Mouse (Mus musculus) urinary bladder, postnatal 25 days (tissue): ENCODE measurements around the gene Psmg3.

Experiments
- DNase-seq: peaks from one replicate; pipeline ENCODE4 v3.0.0; 2022; ENCODE audit warnings: low spot score

Gene Psmg3

GRCm38 (mm10) chr5:139826357-139827055 is at the start of gene Psmg3, which contains the start of gene Gm26938:
Gene Psmg3 (minus strand): TSS chr5:139826885.
Gene Gm26938 (minus strand): TSS chr5:139826407.
- peak; percentile 90 for DNase-seq

DNA sequence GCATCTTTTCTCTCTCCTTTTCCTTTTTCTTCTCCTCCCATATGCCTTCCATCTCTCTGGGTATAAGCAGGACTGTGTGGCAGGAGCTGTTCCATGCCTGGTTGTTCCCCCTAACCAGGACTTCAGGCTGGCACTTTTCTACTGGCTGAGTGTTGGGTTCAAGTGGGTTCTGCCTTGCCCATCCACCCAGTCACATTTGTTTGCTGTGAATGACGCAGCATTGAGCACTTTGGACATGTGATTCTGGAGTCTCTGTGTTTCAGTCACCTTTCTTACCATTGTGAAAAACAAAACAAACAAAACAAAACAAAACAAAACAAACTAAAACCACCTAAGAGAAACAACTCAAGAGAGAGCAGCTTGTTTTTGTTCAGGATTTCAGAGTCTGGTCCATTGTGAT is 44.8 kb upstream of the Psmg3 start:
- DNase-seq = no peak

DNA sequence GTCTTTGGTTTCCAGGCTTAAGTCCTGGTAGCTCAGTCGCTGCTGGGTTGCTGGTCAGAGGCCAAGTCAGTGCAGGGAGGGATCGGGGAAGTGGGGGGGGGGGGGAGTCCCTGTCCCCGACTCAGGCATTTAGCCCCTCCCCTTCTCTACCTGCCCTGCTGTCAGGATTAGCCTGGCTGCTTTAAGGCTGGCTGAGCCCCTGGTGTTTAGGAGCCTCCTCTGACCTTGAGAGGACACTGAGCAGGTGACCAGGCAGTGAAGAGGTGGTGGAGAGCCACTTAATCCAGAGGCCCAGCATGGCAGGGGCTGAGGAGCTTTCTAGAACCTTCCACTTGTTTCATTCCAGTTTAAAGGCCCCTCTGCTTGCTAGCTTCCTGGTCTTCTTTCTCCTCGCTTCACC is 44.2 kb upstream of the Psmg3 start:
- DNase-seq = no peak

- peak; percentile 38 for DNase-seq
These were observed 36.1 kb upstream of the Psmg3 start for GRCm38 (mm10) chr5:139862759-139863158.

DNA sequence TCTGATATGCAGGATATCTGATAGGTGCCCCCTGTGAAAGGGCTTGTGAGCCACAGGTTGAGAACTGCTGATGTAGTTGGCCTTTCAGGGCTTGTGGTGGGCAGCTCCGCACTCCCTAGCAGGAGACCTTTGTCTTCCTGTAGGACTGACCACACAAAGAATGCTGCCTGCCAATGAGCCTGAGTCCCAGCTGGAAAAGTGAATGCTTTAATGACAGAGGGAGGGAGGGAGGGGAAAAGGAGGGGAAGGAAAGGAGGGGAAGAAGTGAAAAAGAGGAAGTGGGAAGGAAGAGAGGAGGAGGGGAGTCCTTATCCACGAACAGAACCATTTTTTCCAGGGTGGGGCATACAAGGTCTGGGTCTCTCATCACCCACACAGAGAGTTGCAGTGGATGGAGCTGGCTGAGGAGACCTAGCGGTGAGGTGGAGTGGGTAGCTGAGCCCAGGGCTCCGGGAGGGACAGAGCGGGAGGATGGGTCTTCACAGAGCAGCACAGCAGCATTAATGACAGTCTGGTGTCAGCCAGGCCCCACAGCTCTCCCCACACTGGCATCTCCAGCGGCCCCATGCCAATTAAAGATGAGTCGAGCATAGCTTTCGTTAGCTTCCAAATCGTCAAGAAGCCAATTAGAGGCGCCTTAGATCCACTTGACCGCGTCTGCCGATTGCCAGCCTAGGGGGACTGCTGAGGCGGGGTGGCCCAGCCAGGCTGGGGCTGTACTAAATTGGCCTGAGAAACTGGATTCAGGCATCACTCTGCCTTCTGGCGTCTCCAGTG is 33.8 kb upstream of the Psmg3 start:
- no peak for DNase-seq

DNA sequence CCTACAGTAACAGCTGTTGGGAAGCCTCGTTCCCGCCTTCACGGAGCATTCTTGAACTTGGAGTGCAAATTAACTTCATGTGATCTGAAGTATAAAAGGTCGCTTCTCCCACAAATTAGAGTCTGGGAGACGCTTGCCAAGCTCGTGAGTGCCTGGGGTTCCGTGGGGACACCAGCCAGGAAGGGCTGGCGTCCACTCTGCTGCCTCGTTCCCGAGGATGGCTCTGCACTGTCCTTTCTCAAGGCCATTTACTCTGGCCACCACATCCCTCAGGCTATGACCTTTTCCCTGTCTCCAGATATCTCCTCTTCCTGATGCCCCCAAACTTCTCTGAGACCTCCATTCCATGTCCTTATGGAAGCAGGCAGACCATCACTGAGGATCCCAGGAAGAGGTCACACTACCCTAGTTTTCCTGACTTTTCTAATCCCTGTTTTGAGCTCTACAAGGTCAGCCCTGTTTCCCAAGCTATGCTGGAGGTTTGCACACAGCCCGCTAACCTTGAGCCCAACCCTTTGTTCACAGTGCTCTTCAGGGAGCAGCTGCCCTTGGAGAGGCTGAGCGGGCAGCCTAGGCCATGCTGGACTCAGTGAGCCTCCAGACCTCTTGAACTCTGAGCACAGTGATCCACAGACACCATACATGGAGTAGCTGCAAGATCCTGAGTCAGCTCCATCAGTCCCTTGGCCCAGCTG is 23.1 kb upstream of the Psmg3 start:
- DNase-seq = no peak

- DNase-seq = no peak
These were observed 12.5 kb upstream of the Psmg3 start for GRCm38 (mm10) chr5:139839142-139839541.

DNA sequence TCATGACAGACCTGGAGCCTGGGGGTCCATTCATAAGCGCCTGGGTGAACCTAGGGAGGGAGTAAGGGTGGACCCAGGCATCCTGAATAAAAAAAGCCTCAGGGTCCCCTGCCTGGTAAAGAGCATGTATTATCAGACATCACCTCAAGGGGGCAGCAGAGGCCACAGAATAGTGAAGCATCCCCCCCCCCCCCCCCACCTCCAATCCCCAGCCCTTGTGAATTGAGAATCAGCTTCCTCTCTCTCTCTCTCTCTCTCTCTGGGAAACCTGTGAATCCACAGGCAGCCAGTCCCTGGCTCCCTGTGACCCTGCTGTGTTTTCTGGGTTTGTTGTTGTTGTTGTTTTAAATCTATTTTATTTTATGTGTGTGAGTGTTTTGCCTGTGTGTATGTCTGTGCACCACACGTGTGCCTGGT is 11.8 kb upstream of the Psmg3 start:
- peak; percentile 78 for DNase-seq

GRCm38 (mm10) chr5:139835706-139836105 is 9.0 kb upstream of the Psmg3 start:
- DNase-seq = no peak

DNA sequence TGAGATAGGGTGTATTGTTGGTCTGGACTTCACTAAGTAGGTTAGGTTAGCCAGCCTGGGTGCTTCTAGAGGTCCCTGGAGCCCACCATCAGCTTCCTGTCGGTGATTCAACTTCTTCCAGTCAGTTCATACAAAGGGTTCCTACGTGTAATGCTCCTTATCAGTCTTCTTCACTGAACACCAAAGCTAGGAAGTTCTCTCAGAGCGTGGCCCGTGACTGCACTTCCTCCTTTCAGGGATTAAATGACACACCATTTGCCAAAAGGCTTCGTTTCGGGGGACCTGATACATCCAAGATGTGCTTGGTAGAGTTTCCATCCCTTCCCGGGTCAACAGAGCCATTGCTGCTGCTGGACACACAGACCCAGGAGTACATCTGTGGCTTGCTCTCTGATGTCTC is 5.4 kb upstream of the Psmg3 start:
- DNase-seq = no peak

DNA sequence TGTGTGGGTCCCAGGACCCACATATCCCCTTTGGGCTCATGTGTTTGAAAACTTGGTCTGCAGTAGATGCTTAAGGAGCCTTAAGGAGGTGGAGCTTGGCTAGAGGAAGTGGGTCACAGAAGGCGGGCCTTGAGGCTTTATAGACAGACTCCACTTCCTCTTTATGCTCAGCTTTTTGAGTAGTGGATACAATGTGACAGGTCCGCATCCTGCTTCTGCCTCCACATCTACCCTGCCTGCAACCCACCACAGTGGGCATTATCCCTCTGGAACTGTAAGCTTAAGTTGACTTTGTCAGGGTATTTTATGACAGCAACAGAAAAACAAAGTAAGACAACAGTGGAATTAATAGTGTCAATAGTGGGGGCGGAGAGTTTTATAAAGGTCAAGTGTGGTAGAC is 4.0 kb upstream of the Psmg3 start:
- DNase-seq = no peak

GRCm38 (mm10) chr5:139829384-139829783 is 2.7 kb upstream of the Psmg3 start:
- DNase-seq = no peak

GRCm38 (mm10) chr5:139827593-139827992 is 908 bp upstream of the Psmg3 start:
- no peak for DNase-seq

DNA sequence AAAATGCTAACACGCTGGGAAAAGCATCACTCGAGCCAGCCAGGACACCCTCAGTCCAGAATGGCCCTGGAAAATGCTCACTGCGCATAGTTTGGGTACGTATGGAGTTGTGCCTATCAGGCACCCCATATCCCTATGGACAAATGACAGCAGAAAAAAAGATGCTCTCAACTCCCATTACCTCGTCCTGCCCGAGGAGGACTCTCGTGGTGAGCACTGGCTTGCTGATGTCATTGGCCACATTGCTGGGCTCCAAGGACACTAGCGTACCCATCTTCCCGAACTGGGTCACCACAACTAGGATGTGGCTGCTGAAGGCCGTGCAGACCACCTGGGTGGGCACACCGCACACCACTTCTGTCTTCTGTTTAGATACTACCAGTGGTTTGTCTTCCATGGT is 738 bp downstream of the Psmg3 start:
- DNase-seq = no peak

DNA sequence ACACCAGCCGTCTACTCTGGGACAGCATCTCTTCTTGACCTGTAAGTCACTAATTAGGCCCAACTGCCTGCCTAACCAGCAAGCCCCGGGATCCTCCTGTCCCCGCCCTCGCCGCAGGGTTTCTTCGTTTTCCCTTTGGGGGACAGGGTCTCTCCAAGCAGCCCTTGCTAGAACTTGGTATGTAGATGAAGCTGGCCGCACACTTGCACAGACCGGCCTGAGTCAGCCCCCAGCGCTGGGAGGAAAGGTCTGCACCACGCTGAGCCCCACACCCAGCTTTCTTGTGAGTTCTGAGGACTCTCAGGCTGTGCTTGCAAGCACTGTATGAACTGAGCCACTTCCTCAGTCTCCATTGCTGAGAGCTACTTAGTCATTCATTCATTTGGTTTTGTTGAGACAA is 2.2 kb downstream of the Psmg3 start:
- DNase-seq = no peak

- no peak for DNase-seq
These were observed 4.9 kb downstream of the Psmg3 start for GRCm38 (mm10) chr5:139821466-139822459.

GRCm38 (mm10) chr5:139819538-139820181 is 7.0 kb downstream of the Psmg3 start, which contains the start of gene Tmem184a:
Gene Tmem184a (minus strand): TSS chr5:139819917.
- peak; percentile 46 for DNase-seq

GRCm38 (mm10) chr5:139818801-139819200 is 7.9 kb downstream of the Psmg3 start:
- DNase-seq = peak; percentile 56

GRCm38 (mm10) chr5:139818056-139818455 is 8.6 kb downstream of the Psmg3 start:
- no peak for DNase-seq

- DNase-seq = no peak
These were observed 9.4 kb downstream of the Psmg3 start for GRCm38 (mm10) chr5:139817292-139817691.

- DNase-seq = no peak
These were observed 10.2 kb downstream of the Psmg3 start for GRCm38 (mm10) chr5:139816445-139816844.
